Mouse (Mus musculus): Measurements from ENCODE around the gene Setd2. TPM values are rescaled to one million over a fixed set of nuclear protein-coding genes. Genes with fewer than 3 reads are reported as not detected.
A peak's percentile ranks its signal among the peaks of the same experiment; 100 is the strongest.

Gene Setd2
- 10 to 100 TPM; 66.7 to 85.4 TPM for total RNA-seq (2021)
- long read RNA-seq, experiment 1, partial matches to known transcripts: 0 of 3 reads
- long read RNA-seq, experiment 1, other reads (novel, unspliced or antisense): 3 of 3 reads
- long read RNA-seq, experiment 2, partial matches to known transcripts: 2 of 7 reads
- long read RNA-seq, experiment 2, other reads (novel, unspliced or antisense): 3 of 7 reads

GRCm38 (mm10) chr9:110532538-110533291 lies at the start of gene Setd2:
TSS of gene Setd2 (plus strand) at chr9:110532597.
- DNase-seq: peak; percentile 83

- no peak for DNase-seq
Observed at GRCm38 (mm10) chr9:110488841-110489240, 43.6 kb upstream of the Setd2 start.

- DNase-seq: peak; percentile 11
Observed at GRCm38 (mm10) chr9:110490913-110491312, 41.5 kb upstream of the Setd2 start.

- peak; percentile 29 for DNase-seq
Observed at GRCm38 (mm10) chr9:110525737-110526136, 6.7 kb upstream of the Setd2 start.

- no peak for DNase-seq
Observed at GRCm38 (mm10) chr9:110529002-110529737, 3.2 kb upstream of the Setd2 start.

- no peak for DNase-seq
Observed at GRCm38 (mm10) chr9:110530650-110531049, 1.7 kb upstream of the Setd2 start.

GRCm38 (mm10) chr9:110531151-110531791 lies 1.1 kb upstream of the Setd2 start:
- no peak for DNase-seq

GRCm38 (mm10) chr9:110531914-110532489 lies 395 bp upstream of the Setd2 start:
- DNase-seq: peak; percentile 97

GRCm38 (mm10) chr9:110533645-110534044 lies 1.2 kb downstream of the Setd2 start:
- no peak for DNase-seq

GRCm38 (mm10) chr9:110535114-110535513 lies 2.7 kb downstream of the Setd2 start:
- DNase-seq: no peak

- no peak for DNase-seq
Observed at GRCm38 (mm10) chr9:110536636-110537035, 4.2 kb downstream of the Setd2 start.

- no peak for DNase-seq
Observed at GRCm38 (mm10) chr9:110538511-110538910, 6.1 kb downstream of the Setd2 start.

- DNase-seq: no peak
Observed at GRCm38 (mm10) chr9:110541988-110542387, 9.6 kb downstream of the Setd2 start.

GRCm38 (mm10) chr9:110548261-110548660 lies 15.9 kb downstream of the Setd2 start:
- DNase-seq: no peak

- no peak for DNase-seq
Observed at GRCm38 (mm10) chr9:110568309-110568708, 35.9 kb downstream of the Setd2 start.

GRCm38 (mm10) chr9:110582161-110582560 lies 49.8 kb downstream of the Setd2 start:
- DNase-seq: no peak

GRCm38 (mm10) chr9:110583521-110583920 lies 51.1 kb downstream of the Setd2 start:
- DNase-seq: no peak

GRCm38 (mm10) chr9:110611471-110611870 lies 79.1 kb downstream of the Setd2 start:
- no peak for DNase-seq

- DNase-seq: no peak
Observed at GRCm38 (mm10) chr9:110617081-110617480, 84.7 kb downstream of the Setd2 start.

GRCm38 (mm10) chr9:110620180-110620579 lies 87.8 kb downstream of the Setd2 start:
- DNase-seq: no peak

GRCm38 (mm10) chr9:110620685-110621084 lies 88.3 kb downstream of the Setd2 start:
- no peak for DNase-seq

- DNase-seq: peak; percentile 42
Observed at GRCm38 (mm10) chr9:110622621-110623219, 90.3 kb downstream of the Setd2 start.
